Mouse (Mus musculus) embryonic fibroblast, embryonic 13.5 days (primary cell): ENCODE measurements around the gene Pglyrp2.

Experiments used
- CTCF ChIP-seq: IDR thresholded peaks from 2 replicates; pipeline ENCODE4 v1.5.1; 2011; ENCODE audit warnings: mild to moderate bottlenecking, control low read depth, low read length, moderate library complexity, borderline replicate concordance; ENCODE audit not compliant: insufficient read depth
- POLR2A ChIP-seq: IDR thresholded peaks from 2 replicates; pipeline ENCODE4 v1.6.1; 2011; ENCODE audit warnings: low read depth, mild to moderate bottlenecking, control low read depth, low read length, moderate library complexity

- TF ChIP-seq POLR2A (no peak), CTCF (no peak)
Measured at GRCm38 (mm10) chr17:32383661-32384060, 40.3 kb downstream of the Pglyrp2 start.
